Mouse (Mus musculus): ENCODE measurements around the gene Efcab7. TPM values are rescaled to one million over a fixed set of nuclear protein-coding genes. Genes with fewer than 3 reads are reported as not detected.

Efcab7 gene
- total RNA-seq, 2 experiments from 2014 or later, result 1.3 TPM; not detected in 1

GRCm38 (mm10) chr4:99941655-99942414 is 112.8 kb downstream of the Efcab7 start:
- no peak for ATAC-seq (replicated peaks; ENCODE audit: low FRiP score, poor library complexity, severe bottlenecking)

- no peak for ATAC-seq (replicated peaks; ENCODE audit: low FRiP score, poor library complexity, severe bottlenecking)
These were observed 115.6 kb downstream of the Efcab7 start for GRCm38 (mm10) chr4:99944606-99945005.

- no peak for ATAC-seq (replicated peaks; ENCODE audit: low FRiP score, poor library complexity, severe bottlenecking)
These were observed 116.0 kb downstream of the Efcab7 start for GRCm38 (mm10) chr4:99945011-99945410.

- ATAC-seq (replicated peaks; ENCODE audit: low FRiP score, poor library complexity, severe bottlenecking), result no peak
These were observed 117.5 kb downstream of the Efcab7 start for GRCm38 (mm10) chr4:99946516-99946915.

- no peak for ATAC-seq (replicated peaks; ENCODE audit: low FRiP score, poor library complexity, severe bottlenecking)
These were observed 118.2 kb downstream of the Efcab7 start for GRCm38 (mm10) chr4:99947192-99947591.

GRCm38 (mm10) chr4:99947896-99948295 is 118.9 kb downstream of the Efcab7 start:
- ATAC-seq (replicated peaks; ENCODE audit: low FRiP score, poor library complexity, severe bottlenecking), result no peak

- ATAC-seq (replicated peaks; ENCODE audit: low FRiP score, poor library complexity, severe bottlenecking), result no peak
These were observed 124.9 kb downstream of the Efcab7 start for GRCm38 (mm10) chr4:99953904-99954303.

- ATAC-seq (replicated peaks; ENCODE audit: low FRiP score, poor library complexity, severe bottlenecking), result no peak
These were observed 126.4 kb downstream of the Efcab7 start for GRCm38 (mm10) chr4:99955396-99955795.

GRCm38 (mm10) chr4:99957186-99957585 is 128.2 kb downstream of the Efcab7 start:
- no peak for ATAC-seq (replicated peaks; ENCODE audit: low FRiP score, poor library complexity, severe bottlenecking)

GRCm38 (mm10) chr4:99958084-99958815 is 129.3 kb downstream of the Efcab7 start:
- no peak for ATAC-seq (replicated peaks; ENCODE audit: low FRiP score, poor library complexity, severe bottlenecking)

GRCm38 (mm10) chr4:99959308-99959707 is 130.3 kb downstream of the Efcab7 start:
- ATAC-seq (replicated peaks; ENCODE audit: low FRiP score, poor library complexity, severe bottlenecking), result no peak

Other genes starting within 250 kb of the Efcab7 start
- not detected in 2 replicates for gene Foxd3, start 172.9 kb upstream of the Efcab7 start, total RNA-seq (2015; ENCODE audit: low replicate concordance)
- not detected in 2 replicates for gene Foxd3, start 172.9 kb upstream of the Efcab7 start, total RNA-seq (2017; ENCODE audit: low replicate concordance)
- 7.1 and 25.0 TPM in 2 replicates for gene Alg6, start 113.5 kb upstream of the Efcab7 start, total RNA-seq (2015; ENCODE audit: low replicate concordance)
- gene Alg6, start 113.5 kb upstream of the Efcab7 start, total RNA-seq (2017; ENCODE audit: low replicate concordance), result 3.9 and 6.6 TPM in 2 replicates
- 3.3 and 4.0 TPM in 2 replicates for gene Pgm1, start 100.2 kb downstream of the Efcab7 start, total RNA-seq (2015; ENCODE audit: low replicate concordance)
- gene Pgm1, start 100.2 kb downstream of the Efcab7 start, total RNA-seq (2017; ENCODE audit: low replicate concordance), result 2.1 and 6.6 TPM in 2 replicates
- gene Itgb3bp, start 100.6 kb downstream of the Efcab7 start, total RNA-seq (2015; ENCODE audit: low replicate concordance), result 1.3 and 2.1 TPM in 2 replicates
- 1.7 and 1.9 TPM in 2 replicates for gene Itgb3bp, start 100.6 kb downstream of the Efcab7 start, total RNA-seq (2017; ENCODE audit: low replicate concordance)

Measured in erythroblast, adult 5-6 weeks (primary cell).